Mouse (Mus musculus) erythroblast, embryonic 14.5 days (primary cell): ENCODE measurements around the gene Ranbp2.

Source experiments
- GATA1 ChIP-seq: IDR thresholded peaks from 2 replicates; pipeline ENCODE4 v1.6.1; 2012; ENCODE audit warnings: low read length, inconsistent platforms, mixed read lengths
- TAL1 ChIP-seq: IDR thresholded peaks from 3 replicates; pipeline ENCODE4 v1.6.1; 2012; ENCODE audit warnings: low read length, inconsistent platforms, mixed read lengths

DNA sequence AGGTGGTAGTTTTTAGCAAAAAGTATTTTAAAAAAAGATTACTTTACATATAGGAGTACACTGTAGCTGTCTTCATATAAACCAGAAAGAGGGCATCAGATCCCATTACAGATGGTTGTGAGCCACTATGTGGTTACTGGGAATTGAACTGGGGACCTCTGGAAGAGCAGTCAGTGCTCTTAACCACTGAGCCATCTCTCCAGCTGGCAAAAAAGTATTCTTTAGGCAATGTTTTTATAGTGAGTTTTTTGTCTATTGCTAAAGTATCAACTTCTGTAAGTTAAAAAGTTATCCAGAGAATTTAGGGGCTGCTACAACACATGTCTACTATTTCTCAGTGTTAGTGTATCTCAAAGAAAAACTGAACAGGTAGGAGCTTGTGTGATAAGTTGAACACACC, 50.0 kb downstream of the Ranbp2 start:
- TF ChIP-seq TAL1 = no peak
- TF ChIP-seq GATA1 = no peak
